Mouse (Mus musculus): ENCODE measurements around the gene Nphs2. TPM values are rescaled to one million over a fixed set of nuclear protein-coding genes. Genes with fewer than 3 reads are reported as not detected.
"Not testable (repeated sequence)": the region's sequence is repeated elsewhere in the genome, so short reads cannot be mapped to it uniquely, and the experiment has no call there.

Nphs2 gene
- polyA plus RNA-seq (2012; rRNA removed) = 0.15 and 0.19 TPM in 2 replicates

- Histone ChIP-seq H3K27ac (ENCODE audit: insufficient read depth, low read length) (no peak within 1 kb of the TSS), H3K4me3 (ENCODE audit: insufficient read depth, low read length) (no peak within 1 kb of the TSS), H3K4me1 (ENCODE audit: control insufficient read depth, insufficient read depth, low read length) (no peaks in the 10 kb centered on the region)
- TF ChIP-seq CTCF (IDR thresholded peaks at IDR 0.05; ENCODE audit: extremely low read depth, insufficient read depth, low read length) = no peak
Measured at GRCm38 (mm10) chr1:156310630-156311029, at the start of gene Nphs2. TSS of gene Nphs2 (plus strand) at chr1:156310727.

DNA sequence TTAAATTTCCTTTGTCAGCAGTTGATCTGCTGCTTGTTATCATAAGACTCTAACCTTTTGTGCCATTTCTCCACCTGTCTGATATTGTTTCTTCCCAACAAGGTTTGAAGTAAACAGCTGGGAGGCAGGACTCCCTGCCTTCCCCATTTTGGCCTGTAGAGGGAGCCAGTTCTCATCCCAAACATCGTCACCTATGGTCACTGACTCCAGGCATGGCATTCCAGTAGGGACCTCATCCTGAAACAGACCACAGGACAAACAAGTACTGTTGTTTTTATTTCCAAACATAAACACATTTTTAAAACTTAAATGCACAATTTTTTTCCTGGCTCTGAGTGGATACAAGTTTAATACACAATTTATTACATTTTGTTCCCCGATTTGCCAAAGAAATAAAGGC lies 47.2 kb upstream of the Nphs2 start:
- H3K4me1 ChIP-seq (ENCODE audit: control insufficient read depth, insufficient read depth, low read length) = no peaks in the 10 kb centered on the region
- TF ChIP-seq CTCF (IDR thresholded peaks at IDR 0.05; ENCODE audit: extremely low read depth, insufficient read depth, low read length) (peak; percentile 81), POLR2A (IDR thresholded peaks at IDR 0.05; ENCODE audit: extremely low read depth, insufficient read depth, low read length) (no peak)
- H3K4me3 ChIP-seq (ENCODE audit: insufficient read depth, low read length) = no peak overlapping the region
- H3K27ac ChIP-seq (ENCODE audit: insufficient read depth, low read length) = no peak overlapping the region

DNA sequence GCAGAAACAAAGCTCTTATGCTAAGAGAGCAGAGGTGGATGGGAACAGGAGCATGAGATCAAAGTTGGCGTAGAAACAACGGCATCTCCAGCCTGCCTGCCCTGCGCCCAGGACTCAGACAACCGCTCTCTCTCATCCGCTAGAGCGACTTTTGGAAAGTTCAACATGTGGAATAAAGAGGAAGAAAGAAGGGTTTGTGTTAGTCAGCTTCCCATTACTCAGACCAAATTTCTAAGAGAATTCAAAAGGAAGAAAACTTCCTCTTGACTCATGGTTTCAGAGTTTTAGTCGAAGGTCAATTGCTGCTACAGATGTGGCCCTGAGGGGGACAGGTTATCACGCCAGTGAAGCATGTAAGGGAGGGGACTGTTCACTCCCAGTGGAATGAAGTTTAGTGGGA lies 46.6 kb upstream of the Nphs2 start:
- H3K4me1 ChIP-seq (ENCODE audit: control insufficient read depth, insufficient read depth, low read length) = no peaks in the 10 kb centered on the region
- no peak overlapping the region for H3K27ac ChIP-seq (ENCODE audit: insufficient read depth, low read length)
- TF ChIP-seq POLR2A (IDR thresholded peaks at IDR 0.05; ENCODE audit: extremely low read depth, insufficient read depth, low read length) (no peak), CTCF (IDR thresholded peaks at IDR 0.05; ENCODE audit: extremely low read depth, insufficient read depth, low read length) (no peak)
- no peak overlapping the region for H3K4me3 ChIP-seq (ENCODE audit: insufficient read depth, low read length)

DNA sequence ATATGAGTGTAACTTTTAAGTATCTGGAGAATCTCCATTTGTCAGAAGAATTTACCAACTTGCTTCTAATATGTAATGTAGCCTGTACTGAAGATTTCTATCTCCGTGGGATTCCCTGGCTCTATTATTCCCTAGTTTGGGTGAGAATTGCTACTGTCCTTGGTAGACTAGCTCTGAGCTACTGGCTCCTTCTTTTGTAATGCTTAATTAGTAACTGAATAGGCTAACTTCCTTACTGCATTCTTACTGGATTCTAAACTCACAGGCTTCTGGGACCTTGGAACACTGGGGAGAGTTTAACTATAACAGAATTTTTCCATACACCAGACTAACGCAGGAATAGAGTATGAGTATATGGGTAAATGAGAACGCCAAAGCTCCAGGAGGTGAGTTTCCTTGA lies 42.0 kb upstream of the Nphs2 start:
- not testable (repeated sequence) for H3K27ac ChIP-seq (ENCODE audit: insufficient read depth, low read length); H3K4me3 ChIP-seq (ENCODE audit: insufficient read depth, low read length); H3K4me1 ChIP-seq (ENCODE audit: control insufficient read depth, insufficient read depth, low read length)

GRCm38 (mm10) chr1:156270471-156270870 lies 40.1 kb upstream of the Nphs2 start:
- TF ChIP-seq POLR2A (IDR thresholded peaks at IDR 0.05; ENCODE audit: extremely low read depth, insufficient read depth, low read length) = no peak
- TF ChIP-seq CTCF (IDR thresholded peaks at IDR 0.05; ENCODE audit: extremely low read depth, insufficient read depth, low read length) = no peak
- Histone ChIP-seq H3K4me1 (ENCODE audit: control insufficient read depth, insufficient read depth, low read length) (no peaks in the 10 kb centered on the region), H3K27ac (ENCODE audit: insufficient read depth, low read length) (no peak overlapping the region), H3K4me3 (ENCODE audit: insufficient read depth, low read length) (no peak overlapping the region)

DNA sequence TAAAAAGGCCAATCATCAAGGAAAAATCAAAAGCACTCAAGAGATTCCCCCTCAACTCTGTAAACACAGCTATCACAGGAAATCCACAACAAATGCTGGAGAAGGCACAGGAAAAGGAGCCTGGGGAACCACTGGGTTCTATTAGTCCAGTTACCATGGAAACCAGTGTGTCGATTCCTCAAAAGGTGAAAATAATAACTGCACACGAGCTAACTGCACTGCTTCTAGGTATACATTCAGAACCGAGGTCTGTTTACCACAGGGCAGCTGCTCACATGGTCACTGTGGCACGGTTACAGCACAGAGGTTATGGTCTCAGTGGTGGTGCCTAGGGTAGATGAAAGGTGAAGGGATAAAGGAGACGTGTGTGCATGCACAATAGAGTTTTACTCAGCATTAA lies 38.9 kb upstream of the Nphs2 start:
- H3K4me1 ChIP-seq (ENCODE audit: control insufficient read depth, insufficient read depth, low read length) = no peaks in the 10 kb centered on the region
- TF ChIP-seq CTCF (IDR thresholded peaks at IDR 0.05; ENCODE audit: extremely low read depth, insufficient read depth, low read length) = no peak
- no peak for TF ChIP-seq POLR2A (IDR thresholded peaks at IDR 0.05; ENCODE audit: extremely low read depth, insufficient read depth, low read length)
- no peak overlapping the region for H3K27ac ChIP-seq (ENCODE audit: insufficient read depth, low read length)
- H3K4me3 ChIP-seq (ENCODE audit: insufficient read depth, low read length) = no peak overlapping the region

- Histone ChIP-seq H3K27ac (ENCODE audit: insufficient read depth, low read length) (no peak overlapping the region), H3K4me1 (ENCODE audit: control insufficient read depth, insufficient read depth, low read length) (no peaks in the 10 kb centered on the region), H3K4me3 (ENCODE audit: insufficient read depth, low read length) (no peak overlapping the region)
- TF ChIP-seq POLR2A (IDR thresholded peaks at IDR 0.05; ENCODE audit: extremely low read depth, insufficient read depth, low read length) (no peak), CTCF (IDR thresholded peaks at IDR 0.05; ENCODE audit: extremely low read depth, insufficient read depth, low read length) (no peak)
Measured at GRCm38 (mm10) chr1:156273647-156274046, 36.9 kb upstream of the Nphs2 start.

- no peak overlapping the region for H3K27ac ChIP-seq (ENCODE audit: insufficient read depth, low read length)
- no peak for TF ChIP-seq POLR2A (IDR thresholded peaks at IDR 0.05; ENCODE audit: extremely low read depth, insufficient read depth, low read length)
- TF ChIP-seq CTCF (IDR thresholded peaks at IDR 0.05; ENCODE audit: extremely low read depth, insufficient read depth, low read length) = no peak
- H3K4me1 ChIP-seq (ENCODE audit: control insufficient read depth, insufficient read depth, low read length) = no peaks in the 10 kb centered on the region
- no peak overlapping the region for H3K4me3 ChIP-seq (ENCODE audit: insufficient read depth, low read length)
Measured at GRCm38 (mm10) chr1:156280131-156280530, 30.4 kb upstream of the Nphs2 start.

GRCm38 (mm10) chr1:156284207-156284606 lies 26.3 kb upstream of the Nphs2 start:
- Histone ChIP-seq H3K4me3 (ENCODE audit: insufficient read depth, low read length) (no peak overlapping the region), H3K27ac (ENCODE audit: insufficient read depth, low read length) (no peak overlapping the region), H3K4me1 (ENCODE audit: control insufficient read depth, insufficient read depth, low read length) (no peaks in the 10 kb centered on the region)
- TF ChIP-seq POLR2A (IDR thresholded peaks at IDR 0.05; ENCODE audit: extremely low read depth, insufficient read depth, low read length) (no peak), CTCF (IDR thresholded peaks at IDR 0.05; ENCODE audit: extremely low read depth, insufficient read depth, low read length) (no peak)

DNA sequence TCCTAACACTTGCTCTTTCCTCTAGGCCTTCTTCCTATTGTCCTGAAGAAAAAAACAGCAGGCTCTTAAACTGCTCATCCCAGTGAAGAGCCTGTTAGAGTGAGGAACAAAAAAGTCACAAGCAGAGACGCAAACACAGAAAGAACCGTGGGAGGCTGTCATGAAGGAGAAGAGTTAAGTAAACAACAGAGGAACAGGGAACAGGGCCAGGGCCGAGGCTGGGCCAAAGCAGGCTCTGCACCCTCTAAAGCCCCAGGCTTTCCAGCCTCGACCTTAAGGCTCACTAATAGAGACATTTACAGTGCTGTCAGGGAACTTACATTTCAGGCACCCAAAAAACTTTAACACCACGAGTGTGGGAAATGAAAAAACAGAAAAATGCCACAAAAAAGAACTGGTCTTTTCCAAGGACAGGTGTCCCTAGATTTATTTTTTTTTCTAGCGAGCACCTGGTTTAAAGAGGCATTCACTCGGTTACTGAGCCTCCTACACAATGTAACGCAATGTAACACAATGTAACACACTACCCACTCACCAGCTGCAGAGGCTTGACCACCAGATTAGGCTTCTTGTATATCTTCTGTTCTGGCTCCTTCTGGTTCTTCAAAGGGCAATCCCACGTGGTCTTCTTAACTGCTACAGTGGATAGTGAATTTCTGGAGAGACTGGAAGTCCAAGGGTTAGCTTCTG lies 25.5 kb upstream of the Nphs2 start:
- no peak for TF ChIP-seq CTCF (IDR thresholded peaks at IDR 0.05; ENCODE audit: extremely low read depth, insufficient read depth, low read length)
- no peak for TF ChIP-seq POLR2A (IDR thresholded peaks at IDR 0.05; ENCODE audit: extremely low read depth, insufficient read depth, low read length)
- Histone ChIP-seq H3K4me1 (ENCODE audit: control insufficient read depth, insufficient read depth, low read length) (no peaks in the 10 kb centered on the region), H3K27ac (ENCODE audit: insufficient read depth, low read length) (no peak overlapping the region), H3K4me3 (ENCODE audit: insufficient read depth, low read length) (no peak overlapping the region)
